Mouse (Mus musculus): ENCODE measurements around the gene Rps5.
"Not testable (repeated sequence)": the region's sequence is repeated elsewhere in the genome, so short reads cannot be mapped to it uniquely, and the experiment has no call there.

Gene Rps5

GRCm38 (mm10) chr7:12927693-12928589 is 5.9 kb downstream of the Rps5 start:
- no peak for DNase-seq

- no peak for DNase-seq
These were observed 11.6 kb downstream of the Rps5 start for GRCm38 (mm10) chr7:12933615-12934140.

- no peak for DNase-seq
These were observed 12.7 kb downstream of the Rps5 start for GRCm38 (mm10) chr7:12934808-12935207.

GRCm38 (mm10) chr7:12937254-12937803 is 15.2 kb downstream of the Rps5 start:
- DNase-seq: not testable (repeated sequence)

- DNase-seq: no peak
These were observed 18.5 kb downstream of the Rps5 start for GRCm38 (mm10) chr7:12940599-12940998.

GRCm38 (mm10) chr7:12943488-12943887 is 21.4 kb downstream of the Rps5 start:
- DNase-seq: no peak

- DNase-seq: peak; percentile 95 to 97
These were observed 27.2 kb downstream of the Rps5 start for GRCm38 (mm10) chr7:12949032-12949871.

- DNase-seq: no peak
These were observed 27.8 kb downstream of the Rps5 start for GRCm38 (mm10) chr7:12949872-12950229.

GRCm38 (mm10) chr7:12954896-12955295 is 32.8 kb downstream of the Rps5 start:
- no peak for DNase-seq

GRCm38 (mm10) chr7:12957511-12957910 is 35.4 kb downstream of the Rps5 start:
- DNase-seq: no peak

GRCm38 (mm10) chr7:12958948-12959347 is 36.9 kb downstream of the Rps5 start:
- no peak for DNase-seq

- DNase-seq: no peak
These were observed 37.6 kb downstream of the Rps5 start for GRCm38 (mm10) chr7:12959718-12960117.

- DNase-seq: peak; percentile 45 to 49
These were observed 39.5 kb downstream of the Rps5 start for GRCm38 (mm10) chr7:12961511-12962141.

GRCm38 (mm10) chr7:12965678-12966091 is 43.6 kb downstream of the Rps5 start, which contains the start of gene Zfp324:
Gene Zfp324 (plus strand): TSS chr7:12965838.
- DNase-seq: peak; percentile 90 to 92

- peak; percentile 57 to 60 for DNase-seq
These were observed 44.2 kb downstream of the Rps5 start for GRCm38 (mm10) chr7:12966104-12966845.

GRCm38 (mm10) chr7:12970906-12971305 is 48.8 kb downstream of the Rps5 start:
- DNase-seq: no peak

Measured in kidney, adult 8-10 months (tissue).